Mouse (Mus musculus): ENCODE results near the gene Hif3a.
A peak's percentile ranks its signal among the peaks of the same experiment; 100 is the strongest.

The Hif3a gene

GRCm38 (mm10) chr7:17056601-17057523 is 5.4 kb downstream of the Hif3a start:
- no peak for DNase-seq (ENCODE audit: low spot score)

GRCm38 (mm10) chr7:17056081-17056581 is 6.1 kb downstream of the Hif3a start:
- no peak for DNase-seq (ENCODE audit: low spot score)

GRCm38 (mm10) chr7:17055287-17055946 is 6.8 kb downstream of the Hif3a start:
- DNase-seq (ENCODE audit: low spot score), result no peak

GRCm38 (mm10) chr7:17054325-17054989 is 7.8 kb downstream of the Hif3a start:
- DNase-seq (ENCODE audit: low spot score), result no peak

- no peak for DNase-seq (ENCODE audit: low spot score)
Measured at GRCm38 (mm10) chr7:17050933-17051594, 11.2 kb downstream of the Hif3a start.

- DNase-seq (ENCODE audit: low spot score), result no peak
Measured at GRCm38 (mm10) chr7:17050491-17050890, 11.7 kb downstream of the Hif3a start.

GRCm38 (mm10) chr7:17048431-17049190 is 13.6 kb downstream of the Hif3a start:
- DNase-seq (ENCODE audit: low spot score), result no peak

- no peak for DNase-seq (ENCODE audit: low spot score)
Measured at GRCm38 (mm10) chr7:17047041-17047682, 15.1 kb downstream of the Hif3a start.

- DNase-seq (ENCODE audit: low spot score), result no peak
Measured at GRCm38 (mm10) chr7:17045743-17046142, 16.5 kb downstream of the Hif3a start.

- no peak for DNase-seq (ENCODE audit: low spot score)
Measured at GRCm38 (mm10) chr7:17039373-17039772, 22.9 kb downstream of the Hif3a start.

- no peak for DNase-seq (ENCODE audit: low spot score)
Measured at GRCm38 (mm10) chr7:17038018-17038695, 24.1 kb downstream of the Hif3a start.

GRCm38 (mm10) chr7:17030239-17030638 is 32.0 kb downstream of the Hif3a start:
- no peak for DNase-seq (ENCODE audit: low spot score)

GRCm38 (mm10) chr7:17028923-17029322 is 33.3 kb downstream of the Hif3a start:
- no peak for DNase-seq (ENCODE audit: low spot score)

GRCm38 (mm10) chr7:17027588-17028343 is 34.5 kb downstream of the Hif3a start, which contains the start of gene Ppp5c:
TSS of gene Ppp5c (minus strand) at chr7:17027924.
- DNase-seq (ENCODE audit: low spot score), result peak; percentile 89

- no peak for DNase-seq (ENCODE audit: low spot score)
Measured at GRCm38 (mm10) chr7:17026710-17027587, 35.3 kb downstream of the Hif3a start.

- DNase-seq (ENCODE audit: low spot score), result no peak
Measured at GRCm38 (mm10) chr7:17025896-17026622, 36.2 kb downstream of the Hif3a start.

GRCm38 (mm10) chr7:17025505-17025894 is 36.7 kb downstream of the Hif3a start:
- DNase-seq (ENCODE audit: low spot score), result no peak

Measured in ovary, postnatal 10 days (tissue).